Mouse (Mus musculus) heart, postnatal 0 days (tissue): ENCODE data around the gene Insig2. TPM values are rescaled to one million over a fixed set of nuclear protein-coding genes. Genes with fewer than 3 reads are reported as not detected.

Experiments used
- ATAC-seq: fragments of 200-750 bp; cut with Nextera tagmentation; 2 replicates; pipeline ENCODE4 v1.8.0; 2017; ENCODE audit warnings: low read depth, moderate number of reproducible peaks, moderate library complexity; ENCODE audit not compliant: insufficient read depth
- DNase-seq: peaks from one replicate; pipeline ENCODE4 v3.0.0-alpha.2; 2016; ENCODE audit warnings: low spot score
- H3K27ac ChIP-seq: fragments of 300-500 bp; sonication (generic); 2 replicates; pipeline ENCODE4 v1.5.1; 2014; ENCODE audit warnings: low read depth, mild to moderate bottlenecking
- H3K27me3 ChIP-seq: fragments of 300-500 bp; sonication (generic); 2 replicates; pipeline ENCODE4 v1.6.1; 2014; ENCODE audit warnings: low read length, mixed read lengths; ENCODE audit not compliant: control insufficient read depth, insufficient read depth
- H3K36me3 ChIP-seq: fragments of 300-500 bp; sonication (generic); replicated peaks from 2 replicates; pipeline ENCODE4 v1.6.1; 2014; ENCODE audit warnings: low read length, mixed read lengths; ENCODE audit not compliant: control insufficient read depth, insufficient read depth
- H3K4me1 ChIP-seq: fragments of 300-500 bp; sonication (generic); 2 replicates; pipeline ENCODE4 v1.6.1; 2014; ENCODE audit warnings: antibody characterized with exemption; ENCODE audit not compliant: control insufficient read depth, insufficient read depth
- H3K4me2 ChIP-seq: fragments of 300-500 bp; sonication (generic); 2 replicates; pipeline ENCODE4 v1.6.1; 2014; ENCODE audit warnings: low read depth, mild to moderate bottlenecking, low read length, moderate library complexity
- H3K4me3 ChIP-seq: fragments of 300-500 bp; sonication (generic); 2 replicates; pipeline ENCODE4 v1.5.1; 2014; ENCODE audit warnings: low read depth, low read length
- H3K9ac ChIP-seq: fragments of 300-500 bp; sonication (generic); replicated peaks from 2 replicates; pipeline ENCODE4 v1.6.1; 2014; ENCODE audit warnings: low read depth, low read length, mixed read lengths
- H3K9me3 ChIP-seq: fragments of 300-500 bp; sonication (generic); replicated peaks from 2 replicates; pipeline ENCODE4 v1.6.1; 2016; ENCODE audit warnings: low read length; ENCODE audit not compliant: control insufficient read depth
- CTCF ChIP-seq: IDR thresholded peaks from 2 replicates; pipeline ENCODE4 v1.5.1; 2016; ENCODE audit warnings: antibody characterized with exemption, control low read depth, low read depth
- EP300 ChIP-seq: IDR thresholded peaks from 2 replicates; pipeline ENCODE4 v1.6.1; 2016; ENCODE audit warnings: antibody characterized with exemption, low read depth
- WGBS: fragments of 180-500 bp; shearing (Covaris S2); extraction: QIAGEN DNeasy Blood & Tissue Kit; methylation state at CpG from one replicate; pipeline ENCODE4 v1.1.7; 2014; 5-methylcytosine and 5-hydroxymethylcytosine counted together
- polyA plus RNA-seq: library from polyadenylated mRNA; unstranded; fragments of >200 nt; fragmentation: Nextera tagmentation; extraction: Ambion mirVana; gene quantifications from 2 replicates; pipeline ENCODE4 v1.2.1, GENCODE M21; 2015
- total RNA-seq: library from RNA; depleted of rRNA; stranded (reverse); fragments of >200 nt; gene quantifications from 2 replicates; pipeline ENCODE4 v1.2.3, GENCODE M21; 2014; ENCODE audit warnings: low replicate concordance

Gene Insig2
- total and polyA plus RNA-seq, 2 experiments from 2014 or later, result 38.6 to 54.7 TPM

GRCm38 (mm10) chr1:121296717-121297255, 35.6 kb downstream of the Insig2 start:
- Histone ChIP-seq H3K4me2 (no peak overlapping the region), H3K36me3 (no peaks in the 10 kb centered on the region), H3K27ac (no peak overlapping the region), H3K9me3 (no peaks in the 10 kb centered on the region), H3K9ac (no peak overlapping the region), H3K27me3 (no peaks in the 10 kb centered on the region), H3K4me1 (no peaks in the 10 kb centered on the region), H3K4me3 (no peak overlapping the region)
- WGBS, result 85% methylated on average over 5 of the region's 5 CpGs
- no peak for DNase-seq
- ATAC-seq, result no peak
- TF ChIP-seq CTCF, result no peak
- TF ChIP-seq EP300, result no peak

- no peaks in the 10 kb centered on the region for H3K36me3 ChIP-seq
- no peak for TF ChIP-seq CTCF
- TF ChIP-seq EP300, result no peak
- no peak for DNase-seq
- no peak overlapping the region for H3K4me2 ChIP-seq
- no peaks in the 10 kb centered on the region for H3K27me3 ChIP-seq
- H3K4me1 ChIP-seq, result no peaks in the 10 kb centered on the region
- ATAC-seq, result no peak
- 53% methylated on average over 3 of the region's 3 CpGs for WGBS
- no peak overlapping the region for H3K27ac ChIP-seq
- H3K4me3 ChIP-seq, result no peak overlapping the region
- H3K9me3 ChIP-seq, result no peaks in the 10 kb centered on the region
- no peak overlapping the region for H3K9ac ChIP-seq
Measured at GRCm38 (mm10) chr1:121293571-121293970, 38.8 kb downstream of the Insig2 start.

DNA sequence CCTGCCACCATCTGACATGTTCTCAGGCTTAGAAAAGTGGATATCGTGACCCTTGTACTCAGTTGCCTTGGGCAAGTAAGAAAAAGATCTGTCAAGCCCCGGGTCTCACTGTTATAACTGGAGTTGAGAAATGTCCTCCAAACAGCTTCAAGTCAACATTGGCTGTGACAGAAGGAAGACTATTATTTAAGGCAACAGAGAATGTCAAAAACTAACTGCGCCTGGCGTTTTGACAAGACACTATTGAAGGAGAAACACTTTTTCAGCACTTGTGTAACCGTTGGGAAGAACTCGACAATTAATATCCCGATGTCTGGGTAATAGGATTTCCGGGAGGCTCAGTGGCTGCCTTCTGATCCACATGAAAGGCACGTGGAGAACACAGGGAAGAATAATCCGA, 41.5 kb downstream of the Insig2 start:
- Histone ChIP-seq H3K27me3 (no peaks in the 10 kb centered on the region), H3K4me3 (no peak overlapping the region), H3K27ac (no peak overlapping the region), H3K9me3 (no peaks in the 10 kb centered on the region), H3K9ac (no peak overlapping the region), H3K36me3 (no peaks in the 10 kb centered on the region), H3K4me2 (no peak overlapping the region), H3K4me1 (no peaks in the 10 kb centered on the region)
- ATAC-seq, result no peak
- no peak for TF ChIP-seq CTCF
- TF ChIP-seq EP300, result no peak
- no peak for DNase-seq
- WGBS, result 74% methylated on average over 10 of the region's 10 CpGs

DNA sequence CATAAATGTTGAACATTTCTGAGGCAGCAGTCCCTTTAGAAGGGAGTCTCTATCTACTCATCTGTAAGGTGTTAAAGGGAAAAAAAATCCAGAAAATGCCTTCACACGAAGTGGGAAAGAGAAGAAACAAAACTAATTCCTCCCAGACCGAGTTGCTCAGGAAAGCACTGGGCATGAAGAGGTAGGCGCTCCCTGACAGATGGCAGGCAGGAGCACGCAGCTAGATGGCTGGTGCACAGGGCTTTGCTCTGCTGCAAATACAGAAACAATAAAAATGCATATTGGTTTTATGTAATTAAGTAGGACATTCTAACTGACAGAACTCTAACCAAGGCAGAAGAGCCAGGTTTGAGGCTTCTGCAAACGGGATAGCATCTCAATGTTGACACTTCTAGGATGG, 42.0 kb downstream of the Insig2 start:
- TF ChIP-seq CTCF (no peak), EP300 (no peak)
- no peak overlapping the region for H3K4me2 ChIP-seq
- no peaks in the 10 kb centered on the region for H3K36me3 ChIP-seq
- H3K27me3 ChIP-seq, result no peaks in the 10 kb centered on the region
- ATAC-seq (no peak), DNase-seq (no peak)
- no peak overlapping the region for H3K27ac ChIP-seq
- no peak overlapping the region for H3K9ac ChIP-seq
- no peak overlapping the region for H3K4me3 ChIP-seq
- H3K9me3 ChIP-seq, result no peaks in the 10 kb centered on the region
- H3K4me1 ChIP-seq, result no peaks in the 10 kb centered on the region
- 73% methylated on average over 5 of the region's 5 CpGs for WGBS

- H3K36me3 ChIP-seq, result no peaks in the 10 kb centered on the region
- no peak overlapping the region for H3K4me2 ChIP-seq
- no peak overlapping the region for H3K4me3 ChIP-seq
- WGBS, result 58% methylated on average over 2 of the region's 2 CpGs
- no peaks in the 10 kb centered on the region for H3K4me1 ChIP-seq
- DNase-seq (no peak), ATAC-seq (no peak)
- no peaks in the 10 kb centered on the region for H3K9me3 ChIP-seq
- H3K27ac ChIP-seq, result no peak overlapping the region
- TF ChIP-seq EP300 (no peak), CTCF (no peak)
- no peaks in the 10 kb centered on the region for H3K27me3 ChIP-seq
- no peak overlapping the region for H3K9ac ChIP-seq
Measured at GRCm38 (mm10) chr1:121284197-121284596, 48.2 kb downstream of the Insig2 start.

DNA sequence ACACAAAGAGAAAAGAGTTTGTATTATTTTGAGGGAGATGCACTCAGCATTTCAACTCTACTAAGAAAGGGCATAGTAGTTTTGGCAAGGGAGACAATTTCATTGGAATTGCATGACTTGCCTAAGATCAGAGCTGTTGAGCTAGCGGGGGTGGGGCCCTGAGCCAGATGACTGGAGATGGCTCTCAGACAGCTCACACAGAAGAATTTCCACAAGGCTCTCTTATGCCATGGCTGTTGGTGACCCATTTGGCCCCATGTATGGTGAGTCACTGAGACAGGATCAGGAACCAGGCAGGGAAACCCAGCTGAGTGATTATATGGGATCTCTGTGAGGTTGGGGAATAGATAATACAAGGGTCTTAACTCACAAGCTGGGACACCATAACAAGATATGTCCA, 51.9 kb downstream of the Insig2 start:
- H3K27me3 ChIP-seq, result no peaks in the 10 kb centered on the region
- no peaks in the 10 kb centered on the region for H3K36me3 ChIP-seq
- ATAC-seq (no peak), DNase-seq (no peak)
- TF ChIP-seq EP300, result no peak
- no peak for TF ChIP-seq CTCF
- H3K27ac ChIP-seq, result no peak overlapping the region
- no peak overlapping the region for H3K4me2 ChIP-seq
- no peaks in the 10 kb centered on the region for H3K4me1 ChIP-seq
- no peak overlapping the region for H3K4me3 ChIP-seq
- no peak overlapping the region for H3K9ac ChIP-seq
- WGBS, result 70% methylated on average over 1 of the region's 1 CpGs
- no peaks in the 10 kb centered on the region for H3K9me3 ChIP-seq
